Mouse (Mus musculus) 416B (cell line): ENCODE data around the gene Srp68.
"Not testable (repeated sequence)": the region's sequence is repeated elsewhere in the genome, so short reads cannot be mapped to it uniquely, and the experiment has no call there.

Experiments
- DNase-seq: peaks from one replicate; pipeline ENCODE4 v3.0.0; 2011; ENCODE audit warnings: low read depth

Srp68 gene

GRCm38 (mm10) chr11:116282912-116283521, 9.0 kb upstream of the Srp68 start:
- no peak for DNase-seq

DNA sequence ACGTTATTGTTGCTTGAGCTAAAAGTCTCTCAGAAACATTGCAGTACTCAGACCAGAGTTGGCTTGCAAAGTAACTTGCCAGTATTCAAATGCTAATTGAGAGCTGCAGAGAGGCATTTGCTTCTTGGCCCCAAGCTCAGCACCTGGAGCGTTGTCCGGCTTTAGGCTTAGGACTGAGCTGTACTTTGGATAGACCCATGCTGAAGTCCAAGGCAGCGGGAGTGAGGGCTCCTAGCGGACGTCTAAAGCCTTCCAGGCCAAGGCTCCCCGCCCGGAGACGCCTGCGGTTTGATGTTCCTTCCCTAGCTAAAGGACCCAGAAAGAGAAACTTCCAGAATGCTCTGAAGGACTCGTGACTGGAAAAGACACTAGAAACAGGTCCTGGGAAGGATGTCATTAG, 8.1 kb upstream of the Srp68 start:
- no peak for DNase-seq

DNA sequence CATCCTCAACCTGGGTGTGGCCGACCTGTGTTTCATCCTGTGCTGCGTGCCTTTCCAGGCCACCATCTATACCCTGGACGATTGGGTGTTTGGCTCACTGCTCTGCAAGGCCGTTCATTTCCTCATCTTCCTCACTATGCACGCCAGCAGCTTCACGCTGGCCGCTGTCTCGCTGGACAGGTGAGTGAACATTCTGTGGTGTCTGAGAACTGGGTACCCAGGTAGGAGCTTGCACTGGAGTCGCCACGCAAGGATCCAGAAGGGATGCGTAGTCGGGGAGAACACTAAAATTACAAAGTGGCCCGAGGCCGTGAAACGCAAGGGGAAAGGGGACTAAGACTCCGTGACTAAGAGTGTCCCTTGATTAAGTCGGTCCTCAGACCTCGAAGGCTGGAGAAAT, 7.7 kb upstream of the Srp68 start:
- no peak for DNase-seq

DNA sequence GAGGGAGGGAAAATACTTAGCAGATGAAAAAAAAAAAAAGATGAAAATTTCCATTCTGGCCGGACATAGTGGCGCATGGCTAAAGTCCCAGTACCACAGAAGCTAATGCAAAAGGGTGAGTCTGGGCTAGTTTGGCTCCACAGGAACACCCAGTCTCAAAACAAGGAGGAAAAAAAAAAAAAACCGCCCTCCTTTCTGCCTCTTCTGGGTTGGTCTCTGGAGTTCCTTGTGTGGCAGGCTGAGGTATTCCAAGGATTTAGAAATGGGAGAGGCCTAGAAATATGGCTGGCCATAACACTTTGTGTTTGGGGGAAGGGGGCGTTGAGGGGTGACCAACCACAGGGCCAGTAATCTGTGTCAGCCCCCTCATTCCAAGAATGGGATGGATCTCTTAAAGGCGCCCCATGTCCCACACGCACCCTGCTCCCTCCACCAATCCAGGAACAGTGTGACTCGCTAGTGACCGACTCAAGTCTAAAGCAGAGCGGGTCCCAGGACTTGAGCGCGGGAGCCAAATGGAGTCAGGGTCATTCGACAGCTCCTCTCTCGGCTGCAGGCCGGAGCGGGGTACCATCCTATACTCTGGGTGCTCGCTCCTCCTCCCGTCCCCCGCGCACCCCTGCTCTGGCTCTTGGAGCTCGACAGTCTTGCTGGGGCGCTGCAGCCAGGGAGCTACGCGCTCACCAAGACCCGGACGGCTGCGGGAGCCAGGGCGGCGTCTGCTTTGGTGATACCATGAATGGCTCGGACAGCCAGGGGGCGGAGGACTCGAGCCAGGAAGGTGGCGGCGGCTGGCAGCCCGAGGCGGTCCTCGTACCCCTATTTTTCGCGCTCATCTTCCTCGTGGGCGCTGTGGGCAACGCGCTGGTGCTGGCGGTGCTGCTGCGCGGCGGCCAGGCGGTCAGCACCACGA, 7.0 kb upstream of the Srp68 start, which contains the start of gene Galr2:
Galr2 (plus strand) TSS at position 189 of the 913 bp plus-strand sequence.
- DNase-seq: no peak

GRCm38 (mm10) chr11:116277184-116277583, 3.2 kb upstream of the Srp68 start:
- not testable (repeated sequence) for DNase-seq

GRCm38 (mm10) chr11:116273469-116274044, 460 bp downstream of the Srp68 start:
- DNase-seq: no peak

DNA sequence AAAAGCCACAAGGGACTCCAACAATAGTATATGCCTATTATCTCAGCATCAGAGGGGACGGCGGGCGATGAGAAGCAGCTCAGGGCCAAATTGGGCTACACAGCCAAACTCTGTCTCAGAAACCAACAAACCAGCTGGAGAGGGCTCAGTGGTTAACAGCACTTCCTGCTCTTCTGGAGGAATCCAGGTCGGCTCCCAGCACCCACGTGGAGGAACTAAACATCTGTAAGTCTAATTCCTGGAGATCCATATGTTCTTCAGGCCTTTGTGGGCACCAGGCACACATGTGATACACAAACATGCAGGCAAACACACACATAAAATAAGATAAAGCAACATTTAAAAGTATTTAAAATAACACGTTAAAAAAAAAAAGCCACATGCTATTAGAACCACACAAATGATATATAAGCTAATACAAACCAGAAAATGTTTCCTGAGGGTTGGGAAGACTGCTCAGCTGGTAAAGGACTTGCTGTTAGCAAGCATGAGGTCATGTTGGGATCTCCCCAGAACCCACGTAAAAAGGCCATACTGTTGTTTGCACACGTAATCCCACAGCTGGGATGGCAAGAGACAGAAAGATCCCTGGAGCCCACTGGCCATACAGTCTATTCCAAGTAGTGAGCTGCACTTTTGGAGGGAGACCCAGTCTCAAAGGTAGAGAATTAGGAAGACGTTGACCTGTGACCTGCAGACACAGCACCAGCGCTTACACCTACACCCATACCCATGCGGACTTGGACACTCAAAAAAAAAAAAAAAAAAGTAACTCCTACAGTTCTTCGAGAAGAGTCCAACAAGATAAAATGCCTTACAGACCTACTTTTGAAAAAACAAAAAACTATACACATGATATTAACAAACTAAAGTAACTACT, 1.2 kb downstream of the Srp68 start:
- DNase-seq: peak; percentile 75

DNA sequence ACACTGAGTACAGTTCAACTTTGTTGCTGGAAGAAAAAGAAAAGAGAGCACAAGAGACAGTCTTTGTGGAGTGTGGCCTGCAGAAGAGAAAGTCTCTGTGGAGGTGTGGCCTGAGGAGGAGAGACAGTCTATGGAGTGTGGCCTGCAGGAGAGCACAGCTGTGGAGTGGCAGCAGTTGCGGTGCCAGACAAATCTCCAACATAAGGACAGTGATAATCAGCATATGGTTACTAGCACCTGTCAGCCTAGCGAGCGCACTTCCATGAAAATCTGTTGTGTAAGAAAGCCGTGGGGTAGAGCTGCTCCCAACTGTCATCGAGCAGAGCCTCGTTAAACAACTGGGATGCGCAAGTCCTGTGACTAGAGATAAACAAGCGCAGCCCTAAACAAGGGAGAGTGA, 4.5 kb downstream of the Srp68 start:
- DNase-seq: no peak

- no peak for DNase-seq
Measured at GRCm38 (mm10) chr11:116268313-116268712, 5.7 kb downstream of the Srp68 start.

DNA sequence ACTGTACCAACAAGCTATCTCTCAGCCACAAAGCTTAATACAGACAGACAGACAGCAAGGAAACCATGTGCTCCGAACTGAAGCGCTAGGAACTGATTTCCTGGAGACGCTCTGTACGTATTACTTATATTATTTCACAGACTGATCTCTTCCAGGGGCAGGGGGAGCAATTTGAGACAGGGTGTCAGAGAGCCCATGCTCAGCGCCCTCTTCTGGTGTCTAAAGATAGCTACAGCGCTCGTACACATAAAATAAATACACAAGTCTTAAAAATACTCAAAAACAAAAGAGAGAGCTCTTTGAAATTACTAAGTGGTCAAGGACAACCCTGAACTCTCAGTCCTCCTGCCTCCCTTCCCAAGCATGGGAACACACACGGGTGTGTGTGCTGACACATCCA, 6.4 kb downstream of the Srp68 start:
- peak; percentile 59 for DNase-seq

GRCm38 (mm10) chr11:116265850-116266249, 8.2 kb downstream of the Srp68 start:
- DNase-seq: peak; percentile 41

DNA sequence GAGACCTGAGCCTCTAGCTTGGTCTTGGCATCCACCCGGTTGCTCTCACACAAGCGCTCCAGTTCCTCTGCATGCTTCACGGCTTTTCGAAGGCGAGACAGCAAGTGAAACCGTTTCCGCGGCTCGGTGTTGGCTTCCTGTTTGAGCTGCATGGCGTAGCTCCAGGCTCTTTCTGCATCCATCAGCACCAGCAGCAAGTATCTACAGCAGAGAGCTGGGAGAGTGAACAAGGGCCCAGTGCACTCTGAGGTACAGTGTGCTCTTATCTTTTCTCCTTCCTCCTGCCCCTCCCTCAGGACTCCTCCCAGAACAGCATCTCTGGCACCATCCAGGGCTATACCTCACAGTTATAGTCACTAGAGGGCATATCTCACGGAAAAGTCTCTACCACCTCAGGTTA, 8.7 kb downstream of the Srp68 start:
- DNase-seq: peak; percentile 24

DNA sequence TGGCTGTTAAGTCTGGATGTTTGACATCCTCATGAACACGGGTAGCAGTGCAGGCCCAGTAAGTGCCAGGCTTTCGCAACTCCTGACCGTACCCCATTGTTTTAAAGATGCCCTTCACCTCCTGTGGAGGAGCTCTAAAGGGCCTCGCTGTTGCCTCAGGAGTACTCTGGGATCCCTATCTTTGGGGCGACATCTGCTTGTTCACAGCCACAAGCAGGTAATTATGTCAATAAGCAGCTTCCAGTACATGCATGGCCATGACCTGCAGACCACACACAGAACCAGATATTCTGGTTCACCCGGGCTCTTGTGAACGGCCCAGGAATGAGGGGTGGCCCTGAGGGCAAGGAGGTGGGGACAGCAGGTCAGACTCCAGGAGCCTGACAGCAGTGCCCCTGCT, 13.8 kb downstream of the Srp68 start:
- DNase-seq: peak; percentile 48

GRCm38 (mm10) chr11:116259461-116259860, 14.6 kb downstream of the Srp68 start:
- DNase-seq: peak; percentile 85

DNA sequence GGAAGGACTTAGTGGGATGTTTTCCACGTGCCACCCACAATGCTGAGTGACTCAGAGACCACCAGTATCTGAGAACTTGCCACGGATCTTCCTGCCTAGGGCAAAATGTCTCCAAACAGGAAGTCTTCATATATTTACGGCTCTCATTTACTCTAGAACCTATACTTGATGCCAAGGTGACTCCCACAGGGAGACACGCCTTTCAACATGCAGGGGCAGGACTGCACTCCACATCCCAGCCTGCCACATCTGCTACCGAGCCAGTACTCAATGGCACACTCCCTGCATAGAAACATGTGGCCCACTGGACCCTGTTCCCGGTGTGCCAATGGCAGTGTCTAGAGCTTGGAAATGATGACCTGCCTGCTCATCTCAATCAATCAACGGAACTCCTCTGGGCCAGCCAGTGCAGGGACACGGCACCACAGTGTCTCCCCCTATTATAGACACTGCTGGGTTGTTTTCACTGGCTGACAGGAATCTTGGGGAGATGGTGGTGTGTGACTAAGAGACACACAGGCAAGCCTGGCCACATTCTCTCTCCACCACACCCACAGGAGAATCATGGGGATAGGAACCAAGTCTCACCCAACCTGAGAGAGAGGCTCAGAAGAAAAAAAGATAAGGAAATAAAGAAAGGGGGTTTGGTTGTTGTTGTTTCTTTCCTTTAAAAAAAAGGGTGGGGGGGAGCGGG, 17.9 kb downstream of the Srp68 start:
- peak; percentile 86 for DNase-seq

- peak; percentile 76 for DNase-seq
Measured at GRCm38 (mm10) chr11:116255090-116255981, 18.7 kb downstream of the Srp68 start.

DNA sequence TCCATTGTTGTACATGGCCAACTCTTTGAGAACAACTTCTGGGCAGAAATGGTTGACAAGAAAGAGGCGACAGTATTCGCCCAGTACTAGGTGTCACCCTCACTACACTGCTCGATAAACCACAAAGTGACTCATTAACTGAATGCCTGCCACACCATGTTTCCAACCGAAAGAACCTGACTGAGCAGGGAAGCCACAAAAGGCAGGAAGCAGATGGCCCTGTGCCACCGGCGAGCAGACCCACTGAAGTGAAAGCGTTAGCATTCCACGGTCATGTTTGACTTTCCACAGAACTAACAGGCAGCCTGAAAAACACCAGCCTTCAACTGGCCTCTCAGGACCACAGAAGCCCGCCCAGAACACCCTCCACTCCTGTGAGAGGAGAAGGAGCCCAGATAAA, 19.4 kb downstream of the Srp68 start:
- peak; percentile 99 for DNase-seq

DNA sequence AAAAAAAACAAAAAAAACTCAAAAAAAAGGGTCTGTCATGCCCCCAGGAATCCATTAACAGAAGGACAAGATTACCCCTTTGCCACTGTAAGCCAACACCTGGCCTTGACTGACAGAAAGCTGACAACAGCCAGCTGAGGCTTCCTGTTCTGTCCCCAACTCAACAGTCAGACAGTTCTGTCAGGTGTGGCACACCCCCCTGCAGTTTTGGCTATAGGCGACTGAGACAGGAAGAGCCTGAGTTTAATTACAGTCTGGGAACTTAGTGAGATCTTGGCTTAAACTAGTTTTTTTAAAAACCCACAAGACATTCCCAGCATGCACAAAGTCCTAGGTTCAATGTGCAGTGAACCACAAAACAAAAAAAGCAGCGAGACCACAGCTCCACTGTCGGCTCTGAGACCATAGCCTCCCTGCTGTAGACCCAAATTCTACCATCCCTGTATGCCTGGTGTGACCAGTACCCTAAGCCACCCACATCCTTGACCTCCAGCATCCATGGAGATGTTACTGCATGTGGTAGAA, 20.9 kb downstream of the Srp68 start:
- peak; percentile 88 for DNase-seq

GRCm38 (mm10) chr11:116250898-116251297, 23.1 kb downstream of the Srp68 start:
- no peak for DNase-seq
